Mouse (Mus musculus) gonadal fat pad, adult 2 months (tissue): Measurements from ENCODE around the gene Hlf. TPM values are rescaled to one million over a fixed set of nuclear protein-coding genes. Genes with fewer than 3 reads are reported as not detected.

Experiments
- DNase-seq: peaks from one replicate; pipeline ENCODE4 v3.0.0-alpha.2; 2012; ENCODE audit warnings: low read depth
- polyA plus RNA-seq: library from polyadenylated mRNA; depleted of rRNA; stranded (reverse); fragments of >200 nt; gene quantifications from 2 replicates; pipeline ENCODE4 v1.2.3, GENCODE M21; 2012; rRNA removed

The Hlf gene
- polyA plus RNA-seq, 1 experiment, result 12.8 TPM

DNA sequence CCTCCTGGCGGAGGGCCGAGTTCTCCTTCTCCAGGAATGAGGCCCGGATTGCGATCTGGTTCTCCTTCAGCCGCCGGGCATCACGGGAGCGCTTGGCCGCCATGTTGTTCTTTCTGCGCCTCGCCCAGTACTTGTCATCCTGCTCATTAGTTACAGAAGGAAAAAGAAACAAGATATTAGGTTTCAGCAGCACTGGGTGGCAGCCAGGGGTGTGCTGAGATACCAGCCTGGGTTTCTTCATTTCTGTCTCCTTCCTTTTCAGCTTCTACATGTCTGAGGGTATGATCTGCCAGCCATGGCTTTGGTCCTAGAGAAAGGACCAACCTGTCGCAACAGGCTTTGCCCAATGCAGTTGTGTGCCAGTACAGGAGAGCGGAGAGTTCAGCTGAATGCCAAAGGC is 49.9 kb downstream of the Hlf start:
- DNase-seq, result peak; percentile 75

DNA sequence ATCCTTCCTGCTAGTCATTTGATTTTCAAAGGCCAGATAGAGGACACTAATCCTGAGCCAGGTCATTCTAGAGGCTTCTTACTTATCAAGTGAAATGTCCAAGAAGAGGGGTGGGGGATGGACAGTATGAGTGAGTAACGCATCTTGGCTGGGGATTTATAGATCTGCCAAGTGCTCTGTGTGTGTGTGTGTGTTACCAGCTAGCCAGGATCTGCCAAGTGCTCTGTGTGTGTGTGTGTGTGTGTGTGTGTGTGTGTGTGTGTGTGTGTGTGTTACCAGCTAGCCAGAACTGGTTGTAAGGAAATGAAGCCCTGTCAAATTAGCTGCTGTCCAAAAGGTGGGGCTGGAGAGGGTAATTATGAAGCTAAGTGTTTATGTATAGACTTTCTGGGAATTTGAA is 55.9 kb downstream of the Hlf start:
- DNase-seq, result no peak

DNA sequence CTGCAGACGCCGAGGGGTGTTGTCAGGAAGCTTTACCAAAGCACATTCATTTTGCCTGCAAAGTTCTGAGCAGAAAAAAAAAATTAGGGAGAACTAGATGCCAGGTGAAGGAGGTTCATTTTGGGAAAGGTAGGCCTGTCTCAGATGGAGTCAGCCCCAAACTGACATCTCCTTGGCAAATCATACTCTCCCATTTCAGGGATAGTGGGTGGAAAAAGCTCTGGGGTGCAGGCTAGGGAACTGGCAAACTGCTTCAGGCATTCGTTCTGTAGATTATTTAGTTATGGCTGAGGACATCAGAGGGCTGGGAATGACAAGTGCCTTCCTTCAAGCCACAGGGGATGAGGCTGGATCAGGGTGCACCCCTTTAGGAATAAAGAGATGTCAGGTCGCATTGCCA is 58.0 kb downstream of the Hlf start:
- no peak for DNase-seq

DNA sequence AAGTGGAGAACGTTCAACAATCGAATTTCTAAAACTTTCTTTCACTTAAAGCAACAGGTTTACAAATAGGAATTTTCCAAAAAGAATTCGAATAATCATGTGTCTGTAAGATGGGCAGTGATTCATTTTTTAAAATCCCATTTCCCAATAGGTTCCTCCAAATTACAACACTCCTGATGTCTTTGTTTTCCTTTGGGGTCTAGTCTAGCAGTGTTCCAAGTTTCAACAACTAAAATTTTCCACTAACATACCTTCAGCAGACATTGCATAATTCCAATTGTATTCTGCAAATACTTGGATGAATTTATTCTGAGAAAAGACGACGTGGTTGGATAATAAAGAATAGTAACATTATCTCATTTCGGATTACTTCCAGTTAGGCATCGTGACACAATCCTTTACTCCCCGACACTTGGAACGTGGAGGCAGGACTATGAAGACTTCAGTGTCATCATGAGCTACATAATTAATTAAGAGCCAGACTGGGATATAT is 60.4 kb downstream of the Hlf start:
- no peak for DNase-seq

DNA sequence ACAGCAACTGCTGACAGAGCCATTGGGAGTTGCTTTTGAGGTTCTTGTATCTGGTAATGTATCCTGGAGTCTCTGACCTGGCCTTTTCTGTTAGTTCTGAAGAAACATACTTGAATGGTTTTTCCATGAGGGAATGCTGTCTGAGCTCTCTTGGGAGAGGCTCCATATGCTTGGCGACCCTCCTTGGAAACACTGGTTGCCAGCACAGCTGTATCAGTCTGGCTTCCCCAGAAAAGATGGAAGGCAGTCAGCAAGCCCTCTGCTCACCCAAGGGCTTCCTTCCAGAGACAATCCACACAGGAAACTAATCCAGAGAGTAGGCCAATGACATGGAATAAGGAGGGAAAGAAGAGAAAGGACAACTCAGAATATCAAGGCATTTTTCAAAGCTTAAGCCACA is 63.9 kb downstream of the Hlf start:
- no peak for DNase-seq

DNA sequence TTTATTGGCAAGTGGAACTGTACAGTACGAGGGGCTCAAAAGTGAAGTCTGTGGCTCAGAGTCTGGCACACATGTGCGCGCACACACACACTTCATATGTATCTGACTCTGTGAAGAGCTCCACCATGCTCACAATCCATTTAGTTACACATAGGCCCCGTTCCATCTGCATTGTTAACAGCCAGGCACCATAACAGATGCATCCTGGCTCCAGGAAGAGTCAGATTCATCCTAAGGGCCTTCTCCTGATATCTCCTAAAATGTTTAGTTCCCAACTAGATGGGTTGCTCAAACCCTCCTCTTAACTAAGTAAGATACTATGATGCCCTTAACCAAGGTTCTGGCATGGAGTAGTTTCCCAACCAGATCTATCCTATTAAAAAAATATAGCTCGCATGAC is 64.5 kb downstream of the Hlf start:
- DNase-seq, result no peak

DNA sequence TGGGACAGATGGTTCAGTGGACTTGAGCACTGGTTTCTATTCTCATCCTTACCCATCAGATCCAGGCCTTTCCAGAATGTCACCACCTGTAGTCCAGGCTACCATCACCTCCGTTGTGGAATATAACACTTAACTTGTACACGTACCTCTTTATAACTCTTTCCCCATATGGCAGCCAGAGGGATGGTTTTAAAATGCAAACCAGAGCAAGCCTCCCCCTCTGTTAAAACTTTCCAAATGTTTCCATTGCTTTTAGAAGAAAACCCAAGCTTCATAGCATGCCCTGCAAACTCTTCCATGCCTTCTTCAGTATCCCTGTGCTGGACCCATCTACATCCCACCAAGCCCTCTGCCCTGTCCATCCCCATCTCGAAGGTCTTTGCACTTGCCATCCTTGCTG is 66.1 kb downstream of the Hlf start:
- no peak for DNase-seq

DNA sequence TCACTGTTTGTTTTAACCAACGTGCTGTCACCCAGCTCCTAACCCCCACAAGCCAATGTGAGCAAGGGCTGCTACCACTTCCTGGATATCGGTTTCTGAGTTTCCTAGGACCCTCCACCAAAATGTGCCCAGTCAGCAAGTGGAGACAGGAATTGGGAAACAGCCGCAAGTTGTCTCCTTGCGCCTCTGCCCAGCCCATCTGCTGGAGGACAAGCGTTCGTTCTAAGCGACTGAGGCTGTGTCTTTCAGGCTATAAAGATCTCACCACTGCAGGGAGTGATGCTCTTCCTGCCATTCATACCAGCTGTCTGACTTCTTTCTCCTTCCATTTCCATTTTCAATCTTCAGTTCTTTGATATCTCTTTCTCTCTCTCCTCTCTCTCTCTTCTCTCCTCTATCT is 69.8 kb downstream of the Hlf start:
- no peak for DNase-seq

DNA sequence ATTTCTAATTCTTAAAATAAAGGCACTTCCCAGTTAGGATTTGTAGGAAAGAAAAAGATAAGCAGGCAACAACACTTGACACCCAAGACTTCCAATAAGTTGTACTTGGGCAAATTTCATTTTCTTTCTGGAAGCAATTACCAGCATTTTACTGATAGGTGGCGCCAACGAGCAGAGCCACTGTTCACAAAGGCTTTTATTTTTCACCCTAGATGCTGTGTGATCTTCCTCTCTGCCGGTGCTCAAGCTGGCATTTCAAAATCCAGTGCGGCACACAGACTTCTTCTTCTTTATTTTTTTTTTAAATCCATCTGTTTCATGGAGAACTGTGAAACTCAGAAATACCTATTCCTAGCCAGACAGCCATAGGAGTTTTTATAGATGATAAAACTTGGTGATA is 73.2 kb downstream of the Hlf start:
- no peak for DNase-seq

DNA sequence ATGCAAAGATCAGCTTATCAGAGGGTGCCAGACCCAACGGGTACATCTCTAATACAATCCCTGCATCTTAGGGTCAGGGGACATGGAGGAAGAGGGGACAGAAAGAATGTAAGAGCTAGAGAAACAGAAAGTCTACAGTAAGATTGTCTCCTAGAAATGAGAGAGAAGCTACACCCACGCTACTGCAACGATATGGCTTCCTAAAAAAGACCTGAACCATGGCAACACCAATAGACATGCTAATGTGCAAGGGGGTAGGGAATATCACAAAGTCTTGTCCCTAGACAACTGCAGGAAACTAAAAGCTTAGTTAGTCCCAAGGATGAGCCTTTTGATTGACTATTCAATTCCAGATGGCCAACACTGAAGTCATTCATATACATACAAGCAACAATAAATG is 76.1 kb downstream of the Hlf start:
- DNase-seq, result no peak

DNA sequence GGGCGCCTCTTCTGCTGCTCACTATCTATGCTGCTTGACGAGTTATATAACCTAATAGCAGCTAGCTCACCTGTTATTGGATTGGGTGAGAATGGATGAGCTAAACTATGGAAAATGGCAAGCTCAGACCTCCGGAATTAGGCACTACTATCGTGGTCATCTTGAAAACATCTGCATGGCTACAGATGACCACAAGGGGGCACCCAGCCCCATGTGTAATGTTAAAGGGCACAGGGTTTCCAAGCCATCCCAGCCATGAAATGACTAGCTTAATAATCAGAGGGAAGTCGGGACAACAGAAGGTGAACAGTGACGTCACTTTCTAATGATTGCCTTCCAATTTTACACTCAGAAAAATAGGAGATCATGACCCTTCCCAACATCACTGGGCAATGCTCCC is 83.7 kb downstream of the Hlf start:
- no peak for DNase-seq

DNA sequence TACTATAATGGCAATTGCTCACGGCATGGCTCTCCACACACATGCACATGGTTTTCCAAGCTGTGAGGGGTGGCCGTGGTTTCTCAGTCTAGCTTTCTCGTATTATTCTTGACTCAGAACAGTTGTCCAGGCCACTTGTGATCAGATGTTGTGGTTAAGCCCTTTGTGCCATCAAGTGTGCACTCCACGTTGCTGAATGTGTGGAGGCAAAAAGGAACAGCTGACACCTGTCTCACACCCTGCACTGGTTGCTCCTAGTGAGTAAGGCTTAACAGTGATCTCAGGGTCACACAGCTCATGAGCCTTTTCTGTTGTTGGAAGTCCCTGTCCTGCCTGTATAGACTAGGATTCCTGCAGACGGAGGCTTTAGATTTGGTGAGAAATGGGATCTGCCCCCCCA is 84.6 kb downstream of the Hlf start:
- no peak for DNase-seq

DNA sequence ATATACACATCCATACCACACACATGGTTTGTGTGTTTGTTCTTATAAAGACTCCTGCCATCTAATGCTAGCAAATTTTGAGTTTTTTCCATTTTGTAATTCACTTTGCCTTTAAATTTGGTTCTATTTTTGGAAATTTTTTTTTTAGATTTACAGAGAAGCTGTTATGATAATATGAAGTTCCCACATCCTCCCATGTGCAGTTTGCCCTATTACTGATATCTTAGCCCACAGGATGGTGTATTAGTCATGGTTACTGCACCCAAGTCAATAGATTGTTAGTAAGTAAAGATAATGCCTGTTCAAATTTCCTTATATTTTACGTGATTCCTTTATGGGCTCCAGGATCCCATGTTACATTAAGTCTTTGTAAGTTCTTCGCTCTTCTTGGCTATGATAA is 96.1 kb downstream of the Hlf start:
- no peak for DNase-seq

DNA sequence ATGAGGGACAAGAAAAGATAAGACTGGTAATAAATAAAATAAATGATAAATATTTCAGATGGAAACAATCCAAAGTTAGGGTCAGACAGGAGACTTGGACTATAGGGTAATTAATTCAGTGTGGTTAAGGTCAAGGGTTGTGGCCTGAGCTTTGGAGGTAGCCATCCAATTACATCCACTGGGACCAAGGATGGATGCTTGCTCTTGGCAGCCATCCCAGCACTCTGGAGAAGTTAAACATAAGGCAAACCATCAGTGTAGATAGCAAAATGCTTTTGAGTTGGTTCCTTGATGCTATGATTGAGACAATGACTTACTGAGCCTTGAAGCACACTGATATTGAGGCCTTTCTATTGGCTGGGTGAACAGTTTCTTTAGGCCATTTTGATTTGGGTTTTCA is 97.9 kb downstream of the Hlf start:
- DNase-seq, result no peak

DNA sequence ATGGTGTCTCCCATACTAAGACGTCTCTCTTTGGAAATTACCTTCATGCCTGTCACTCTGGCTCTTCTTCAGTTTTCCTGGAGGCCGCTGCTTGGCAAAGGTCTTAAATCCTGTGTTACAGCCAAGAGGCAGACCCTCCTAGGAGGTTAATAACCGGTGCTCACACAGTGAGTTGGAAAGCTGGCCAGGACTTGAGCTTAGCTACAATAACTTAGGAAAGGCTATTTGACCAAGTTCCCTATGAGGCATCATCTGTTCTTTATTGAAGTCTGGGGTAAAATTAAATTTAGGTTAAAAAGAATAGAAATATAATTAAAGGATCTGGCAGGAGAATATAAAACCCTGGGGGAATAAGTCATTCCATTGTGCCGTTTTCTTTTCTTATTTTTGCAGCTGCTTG is 99.5 kb downstream of the Hlf start:
- no peak for DNase-seq

DNA sequence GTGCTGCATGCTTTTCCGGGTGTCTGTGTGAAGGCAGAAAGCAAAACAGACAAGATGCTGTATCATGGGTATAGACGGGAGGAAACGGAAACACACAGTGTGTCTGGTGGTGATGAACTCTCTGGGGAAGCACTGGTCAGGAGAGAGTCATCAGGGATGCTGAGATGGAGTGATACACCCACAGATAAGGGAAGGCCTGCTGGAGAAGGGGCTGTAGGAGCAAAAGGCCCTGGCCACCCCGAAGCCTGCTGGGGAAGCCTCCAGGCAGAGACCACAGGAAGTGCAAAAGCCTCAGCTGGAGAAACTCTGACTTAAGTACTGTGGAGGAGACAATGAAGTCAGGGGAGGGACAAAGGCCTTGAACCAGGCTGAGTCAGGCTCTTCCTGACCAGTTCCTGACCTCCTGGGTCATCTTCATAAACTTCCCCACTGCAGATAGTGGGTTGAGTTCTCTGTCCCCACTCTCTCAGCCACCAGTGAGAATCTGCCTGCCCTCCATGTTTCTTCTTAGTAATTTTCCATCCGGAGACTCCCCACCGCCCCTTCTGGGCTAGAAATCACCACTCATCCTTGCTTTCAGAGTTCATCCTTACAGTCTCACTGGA is 104.0 kb downstream of the Hlf start:
- no peak for DNase-seq

Other genes starting within 250 kb of the Hlf start
- 16.4 and 30.7 TPM in 2 replicates for gene Gm45716, start 203.2 kb downstream of the Hlf start, polyA plus RNA-seq
- gene Mmd, start 141.4 kb downstream of the Hlf start, polyA plus RNA-seq, result 224 and 393 TPM in 2 replicates
- gene Stxbp4, start 247.2 kb upstream of the Hlf start, polyA plus RNA-seq, result 1.9 and 2.4 TPM in 2 replicates
- gene Cox11, start 247.3 kb upstream of the Hlf start, polyA plus RNA-seq, result 7.3 and 9.3 TPM in 2 replicates